Mouse (Mus musculus): Measurements from ENCODE around the gene Fads3.

Fads3 gene

DNA sequence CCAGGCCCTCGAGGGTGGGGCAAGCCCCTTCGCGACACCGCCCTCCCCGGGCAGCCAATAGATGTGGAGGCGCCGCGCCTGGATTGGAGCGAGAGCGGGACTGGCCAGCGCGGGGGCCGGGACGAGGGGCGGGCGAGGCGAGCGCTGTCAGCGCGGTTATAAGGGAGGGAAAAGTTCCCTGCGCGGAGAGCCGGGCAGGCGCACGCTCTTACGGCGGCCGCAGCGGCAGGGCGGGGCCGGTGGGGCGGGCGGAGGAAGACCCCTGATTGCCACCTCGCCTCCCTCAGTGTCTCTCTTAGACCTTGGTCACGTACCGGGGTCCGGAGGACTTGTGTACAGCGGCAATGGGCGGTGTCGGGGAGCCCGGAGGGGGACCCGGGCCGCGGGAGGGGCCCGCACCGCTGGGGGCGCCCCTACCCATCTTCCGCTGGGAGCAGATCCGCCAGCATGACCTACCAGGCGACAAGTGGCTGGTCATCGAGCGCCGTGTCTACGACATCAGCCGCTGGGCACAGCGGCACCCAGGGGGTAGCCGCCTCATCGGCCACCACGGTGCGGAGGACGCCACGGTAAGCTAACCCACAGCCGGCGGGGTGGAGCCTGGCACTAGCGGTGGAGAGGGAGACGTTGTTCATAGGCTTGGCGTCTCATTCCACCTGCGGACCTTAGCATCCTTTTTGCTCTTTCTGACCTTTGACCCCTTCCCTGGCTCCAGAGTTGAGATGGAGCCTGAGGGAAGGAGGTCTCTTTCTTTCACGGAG is at the start of gene Fads3:
TSS of gene Fads3 (plus strand) at position 182 of the 761 bp plus-strand sequence.
- peak; percentile 75 for DNase-seq

DNA sequence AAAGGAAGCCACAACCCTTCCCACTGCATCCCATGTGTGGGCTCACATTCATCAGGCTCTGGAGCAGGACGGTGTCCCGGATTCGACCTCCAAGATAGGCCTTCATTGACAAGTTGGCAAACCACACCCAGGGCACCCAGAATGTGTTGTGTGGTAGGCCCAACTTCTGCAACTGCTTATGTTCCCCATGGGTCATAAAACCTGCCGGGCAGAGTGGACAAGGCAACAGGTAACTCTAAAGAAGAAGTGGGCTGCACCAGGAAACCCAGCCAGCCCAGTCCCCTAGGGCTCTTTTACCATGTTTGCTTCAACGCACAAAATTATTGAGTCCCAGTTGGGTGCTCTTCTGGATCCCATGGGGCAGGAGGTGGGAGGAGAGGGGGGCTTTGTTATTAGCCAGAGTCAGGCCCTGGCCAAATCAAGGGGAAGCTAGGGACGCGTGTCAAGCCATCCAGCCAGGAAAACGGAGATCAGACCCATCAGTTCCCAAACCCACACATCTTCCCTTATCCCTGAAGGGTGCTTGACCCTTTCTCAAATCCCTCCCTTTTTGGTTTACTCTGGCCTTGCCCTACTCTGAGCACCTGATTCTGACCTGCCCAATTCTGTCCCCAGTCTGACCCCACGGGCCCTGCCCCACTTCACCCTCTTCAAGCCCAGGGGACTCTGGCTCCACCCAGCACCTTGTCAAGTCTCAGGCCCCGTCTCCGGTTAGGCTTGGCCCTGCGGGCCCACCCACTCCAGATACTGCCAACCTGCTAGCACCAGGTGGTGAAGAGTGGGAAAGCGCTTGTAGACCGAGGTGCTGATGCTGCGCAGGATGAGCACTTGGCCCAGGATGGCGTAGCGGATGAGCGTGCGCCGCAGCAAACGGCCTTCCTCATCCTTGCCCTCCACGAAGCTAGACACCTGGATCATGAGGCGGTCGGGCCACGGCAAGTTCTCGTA is 49.1 kb upstream of the Fads3 start:
- DNase-seq: peak; percentile 25

DNA sequence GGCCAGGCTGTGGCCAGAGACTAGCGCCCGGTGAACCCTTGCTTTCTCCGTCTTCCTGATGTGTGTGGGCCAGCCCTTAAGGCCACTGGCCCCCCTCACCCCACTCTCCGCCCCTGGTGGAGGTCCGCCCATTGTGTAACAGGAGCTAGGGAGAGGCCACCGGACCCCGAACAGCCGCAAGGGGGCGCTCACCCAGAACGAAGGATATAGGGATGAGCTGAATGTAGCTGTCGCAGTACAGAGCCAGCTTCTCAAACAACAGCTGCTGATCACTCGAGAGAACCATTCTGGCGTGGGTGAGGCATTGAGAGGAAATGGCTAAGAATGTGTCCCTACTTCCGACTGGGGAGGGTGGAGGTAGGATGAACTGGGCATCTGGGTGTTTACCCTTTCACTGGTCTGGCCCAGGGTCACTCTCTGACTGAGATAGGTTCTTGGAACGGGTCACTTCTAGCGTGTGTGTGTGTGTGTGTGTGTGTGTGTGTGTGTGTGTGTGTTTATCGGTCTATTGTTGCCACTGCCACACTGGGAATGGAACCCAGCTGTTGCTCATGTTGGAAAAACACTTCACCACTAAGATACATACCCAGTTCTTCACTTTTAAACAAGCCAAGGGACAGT is 48.2 kb upstream of the Fads3 start:
- peak; percentile 92 for DNase-seq

DNA sequence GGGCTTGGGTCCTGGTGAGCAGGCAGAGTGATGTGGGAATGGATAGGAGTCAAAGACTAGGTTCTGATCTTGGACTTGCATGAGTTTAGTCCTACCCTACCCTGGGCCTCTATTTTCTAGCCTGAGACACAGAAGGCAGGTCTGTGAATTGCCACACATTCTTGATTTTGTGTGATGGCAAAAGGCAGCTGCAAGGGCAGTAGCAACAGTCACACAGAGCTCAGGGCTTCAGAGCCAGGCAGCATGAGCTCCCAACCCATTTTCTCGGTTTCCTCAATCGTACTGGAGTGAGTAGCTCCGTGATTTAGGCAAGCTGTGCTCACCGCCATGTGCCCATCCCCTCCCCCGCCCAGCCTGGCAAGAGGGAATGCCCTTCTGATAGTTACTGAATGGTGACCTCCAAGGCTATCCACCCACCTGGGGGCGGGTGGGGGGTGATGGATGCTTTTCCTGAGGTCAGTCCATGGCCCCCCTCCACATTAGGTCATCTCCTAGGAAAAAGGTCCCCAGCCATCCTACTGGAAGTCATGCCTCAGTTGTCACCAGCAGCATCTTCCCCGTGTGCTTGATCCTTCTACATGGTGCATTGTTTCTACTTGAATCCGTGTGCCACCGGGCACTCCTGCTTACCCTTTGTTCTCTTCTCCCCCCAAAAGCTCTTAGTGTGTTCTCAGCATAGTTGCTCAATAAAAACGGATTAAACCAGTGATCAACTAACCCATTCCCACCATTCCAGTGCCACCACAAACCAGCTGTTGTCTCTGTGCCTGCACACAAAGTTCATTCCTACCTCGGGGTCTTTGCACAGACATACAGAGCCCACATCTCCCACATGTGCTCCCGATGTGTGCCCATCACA is 43.9 kb upstream of the Fads3 start:
- no peak for DNase-seq

DNA sequence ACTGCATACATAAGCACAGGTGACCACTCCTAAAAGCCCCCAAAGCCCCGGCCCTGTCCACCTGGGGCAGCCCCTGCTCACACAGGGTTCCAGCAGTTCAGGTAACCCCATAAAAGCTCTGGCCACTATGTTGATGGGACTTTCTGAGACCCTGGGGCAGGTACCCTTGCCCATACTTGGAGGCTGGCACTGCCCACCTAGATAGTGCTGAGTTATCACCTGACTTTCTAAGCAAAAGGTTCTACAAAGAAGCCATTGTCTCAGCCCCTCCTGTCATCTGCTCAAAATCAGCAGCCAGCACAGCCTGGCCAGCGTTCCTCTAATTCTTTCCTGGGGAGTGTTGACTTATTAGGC is 43.3 kb upstream of the Fads3 start:
- no peak for DNase-seq

DNA sequence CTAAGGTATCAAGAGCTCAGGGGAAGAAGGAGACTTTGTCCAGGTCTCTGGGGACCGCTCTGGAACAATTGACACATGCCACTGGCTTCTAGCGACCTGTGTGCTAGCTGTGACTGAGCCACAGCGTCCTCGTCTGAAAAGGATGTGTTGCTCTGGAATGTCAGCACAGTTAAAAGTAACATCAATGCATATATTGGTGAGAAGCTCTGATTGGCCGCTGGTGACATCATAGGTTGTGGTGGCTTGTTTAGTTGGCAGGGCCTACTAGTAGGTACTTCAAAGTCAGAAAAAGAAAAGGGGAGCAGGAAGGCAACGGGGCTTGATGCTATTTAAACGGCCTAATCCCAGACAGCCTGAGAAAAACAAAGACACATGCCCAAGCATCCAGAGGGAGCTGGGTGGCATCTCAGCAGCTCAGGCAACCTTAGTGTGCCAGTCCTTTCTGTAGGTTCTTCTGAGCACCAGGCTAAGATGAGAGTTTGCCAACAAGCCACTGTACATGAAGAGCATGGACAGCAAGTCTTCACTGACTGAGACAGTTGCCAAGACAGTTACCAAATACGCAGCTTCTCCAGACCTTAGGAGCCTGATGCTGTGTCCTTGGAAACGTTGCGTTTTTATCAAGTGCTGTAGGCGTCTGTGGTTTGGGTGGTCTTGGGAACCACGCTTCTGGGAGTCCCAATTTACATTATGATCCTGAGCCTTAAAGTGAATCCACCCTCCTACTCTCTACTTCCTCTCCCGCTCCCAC is 42.5 kb upstream of the Fads3 start:
- no peak for DNase-seq

DNA sequence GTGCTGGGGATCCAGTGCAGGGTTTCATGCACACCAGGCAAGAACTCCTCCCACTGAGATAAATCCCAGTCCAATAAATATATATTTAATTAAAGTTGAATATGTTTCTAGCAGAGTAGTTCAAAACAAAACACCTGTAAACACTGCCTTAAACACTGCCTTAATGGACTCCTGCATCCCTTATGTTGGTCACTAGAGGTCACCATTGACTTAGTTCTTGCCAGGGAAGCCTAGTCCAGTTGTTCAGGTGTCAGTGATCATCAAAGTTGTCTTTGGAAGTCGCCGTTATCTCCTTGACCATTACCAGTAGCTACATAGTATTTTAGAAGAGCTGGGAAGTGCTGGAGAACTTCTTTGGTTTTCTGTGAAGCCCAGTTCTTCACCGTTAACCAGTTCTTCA is 41.0 kb upstream of the Fads3 start:
- DNase-seq: no peak

DNA sequence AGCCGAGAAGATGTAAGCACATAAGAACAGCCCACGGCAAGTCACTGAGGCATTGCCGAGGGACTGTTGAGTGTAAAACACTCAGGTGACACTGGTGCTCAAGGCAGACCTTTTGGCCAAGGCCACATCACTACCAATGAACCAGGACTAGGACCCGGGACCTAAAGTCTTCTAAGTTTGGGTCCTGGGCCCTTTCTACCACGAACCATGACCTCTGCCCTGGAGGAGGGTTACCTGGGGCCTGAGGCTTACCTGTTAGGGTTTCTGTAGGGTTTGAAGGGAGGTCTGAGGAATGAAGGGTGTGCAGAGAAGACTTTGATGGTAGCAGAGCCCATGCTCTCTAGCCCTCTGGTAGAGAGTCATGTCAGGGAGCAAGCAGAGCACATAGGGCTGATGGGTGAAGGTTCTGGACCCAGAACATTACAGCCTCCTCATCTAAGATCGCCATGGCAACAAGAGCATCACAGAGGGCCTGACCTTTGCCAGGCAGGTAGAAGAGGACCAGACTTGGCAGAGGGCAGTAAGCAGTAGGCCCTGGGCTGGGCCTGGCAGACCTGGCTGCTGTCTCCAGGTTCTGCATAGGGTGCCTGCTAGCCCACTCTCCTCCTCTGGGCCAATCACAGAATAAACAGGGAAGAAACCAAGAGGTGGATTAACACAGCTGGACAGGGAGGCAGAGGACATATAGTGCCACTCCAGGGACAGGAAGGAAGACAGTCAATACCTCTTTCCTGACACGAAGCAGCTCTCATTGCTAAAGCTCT is 40.0 kb upstream of the Fads3 start, which contains the start of the genes Best1 and Rab3il1:
TSS of gene Best1 (minus strand) at position 428 of the 764 bp plus-strand sequence.
TSS of gene Rab3il1 (plus strand) at position 464 of the 764 bp plus-strand sequence.
- DNase-seq: no peak

DNA sequence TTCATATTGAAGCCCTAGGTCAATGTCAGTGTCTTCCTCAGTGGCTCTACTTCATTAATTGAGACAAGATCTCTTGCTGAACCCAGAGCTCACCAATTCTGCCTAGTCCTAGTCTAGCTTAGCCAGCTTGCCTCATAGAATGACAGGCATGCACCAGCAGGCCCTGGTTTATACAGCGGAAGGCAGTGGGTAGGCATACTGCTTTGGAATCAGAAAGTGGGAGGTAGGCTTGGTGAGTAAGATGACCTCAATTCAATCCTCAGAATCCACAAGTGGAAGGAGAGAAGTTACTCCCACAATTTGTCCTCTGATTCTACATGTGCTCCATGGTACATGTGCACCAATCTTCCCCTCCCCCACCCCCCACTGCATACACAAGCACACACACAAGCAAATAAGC is 37.7 kb upstream of the Fads3 start:
- DNase-seq: no peak

DNA sequence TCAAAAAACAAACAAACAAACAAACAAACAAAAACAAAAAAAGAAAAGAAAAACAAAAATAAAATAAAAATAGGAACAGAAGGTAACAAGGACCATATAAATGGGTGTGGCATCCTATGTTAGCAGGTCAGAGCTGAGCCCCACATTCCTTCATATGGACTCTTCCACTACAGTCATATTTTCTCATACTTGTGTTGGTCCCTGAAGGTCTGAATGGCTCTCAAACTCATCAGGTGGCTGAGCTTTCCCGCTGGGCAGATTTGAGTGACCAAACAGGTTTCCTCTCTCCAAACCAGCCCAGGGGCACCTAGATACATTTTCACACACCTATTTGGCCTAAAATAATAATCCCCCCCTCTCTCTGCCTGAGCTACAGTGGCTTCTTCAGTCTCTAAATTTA is 30.0 kb upstream of the Fads3 start:
- no peak for DNase-seq

DNA sequence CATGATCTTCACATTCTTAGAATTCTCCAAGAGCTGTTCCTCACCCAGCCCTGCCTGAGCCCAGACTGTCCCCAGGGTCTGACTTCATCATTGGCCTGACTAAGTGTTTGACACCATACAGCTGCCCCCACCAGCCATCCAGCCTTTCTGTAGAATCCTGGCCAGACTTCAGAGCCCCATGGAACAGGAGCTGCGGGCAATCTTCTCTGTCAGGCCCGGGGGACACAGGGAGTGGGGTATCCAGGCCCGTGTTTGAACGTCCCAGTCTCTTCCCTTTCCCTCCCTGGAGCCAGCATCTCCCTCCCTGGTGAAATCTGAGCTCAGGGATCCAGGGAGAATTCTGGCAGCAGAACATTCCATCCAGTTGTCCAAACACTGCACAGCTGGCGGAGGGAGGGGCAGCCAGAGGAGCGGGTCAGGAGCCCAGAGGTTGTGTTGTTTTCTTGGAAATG is 28.5 kb upstream of the Fads3 start:
- no peak for DNase-seq

DNA sequence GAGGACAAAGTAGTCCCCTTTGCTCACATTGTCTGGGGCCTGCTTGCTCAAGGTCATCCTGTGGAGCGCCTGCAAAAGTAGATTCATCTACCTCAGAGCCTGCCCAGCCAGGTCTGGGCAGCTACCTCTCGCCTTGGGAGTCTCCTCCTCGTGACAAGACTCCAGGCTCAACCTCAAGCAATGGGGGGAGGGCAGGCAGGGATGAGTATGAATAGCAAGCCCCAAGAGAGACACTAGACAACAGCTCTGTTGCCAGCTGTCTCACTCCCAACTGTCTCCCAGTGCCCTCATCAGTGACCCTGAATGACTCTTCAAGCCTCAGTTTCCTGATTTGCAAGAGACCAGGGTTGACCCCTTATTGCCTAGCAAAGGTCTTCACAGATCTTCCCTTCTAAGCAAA is 28.0 kb upstream of the Fads3 start:
- DNase-seq: no peak

DNA sequence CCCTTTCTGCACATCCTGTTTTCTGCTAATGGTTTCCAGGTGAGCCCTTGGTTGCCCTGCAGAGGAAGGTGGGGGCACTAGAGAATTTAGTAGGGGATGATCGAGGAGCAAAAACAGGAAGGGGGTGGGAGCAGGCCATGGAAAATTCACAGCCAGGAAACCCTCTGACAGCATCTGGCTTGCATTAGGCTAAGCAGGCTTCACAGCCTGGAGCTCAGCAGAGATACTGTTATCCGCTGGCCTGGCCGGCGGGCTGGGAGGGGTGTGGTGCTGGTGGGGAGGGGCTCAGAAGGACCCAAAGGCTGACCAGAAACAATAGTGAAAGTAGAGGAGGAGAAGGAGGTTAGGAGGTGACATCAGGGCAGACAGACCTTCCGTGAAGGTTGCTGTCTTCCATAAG is 27.5 kb upstream of the Fads3 start:
- DNase-seq: no peak

DNA sequence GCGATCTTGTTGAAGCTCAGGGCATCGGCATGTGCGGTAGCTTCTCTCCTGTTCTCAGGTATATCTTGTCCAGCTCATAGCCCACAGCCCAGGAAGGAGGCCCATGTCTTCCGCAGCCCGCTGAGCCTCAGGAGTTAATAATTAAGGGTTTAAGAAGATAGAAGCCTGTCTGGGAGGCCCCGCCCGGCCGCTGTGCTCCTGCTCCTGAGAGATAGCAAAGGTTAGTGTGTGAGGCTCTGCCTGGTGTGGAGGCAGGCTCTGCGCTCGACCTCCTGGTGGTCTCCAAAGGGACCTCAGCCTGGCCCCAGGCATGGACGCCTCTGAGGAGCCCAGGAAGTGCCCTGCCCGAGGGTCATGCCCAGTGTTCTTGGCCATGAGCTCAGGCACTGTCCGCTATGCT is 26.5 kb upstream of the Fads3 start:
- DNase-seq: no peak

DNA sequence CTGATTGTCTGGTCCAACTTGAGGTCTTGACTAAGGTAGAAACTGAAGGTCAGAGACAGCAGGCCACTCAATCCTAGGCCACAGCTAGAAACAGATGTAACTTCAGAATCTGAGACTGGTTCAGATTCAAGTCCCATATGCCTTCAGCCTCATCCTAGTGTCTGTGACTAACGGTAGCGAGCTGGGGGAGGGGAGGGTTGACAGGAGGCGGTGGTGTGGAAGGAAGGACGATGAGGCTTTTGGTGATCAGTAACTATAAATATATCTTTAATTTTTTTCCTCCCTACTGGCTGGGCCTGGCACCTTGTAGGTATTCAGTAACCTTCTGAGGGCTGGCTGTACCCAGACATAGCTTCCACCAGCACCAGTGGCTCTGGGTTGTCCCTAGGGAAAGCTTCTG is 25.9 kb upstream of the Fads3 start:
- DNase-seq: no peak

DNA sequence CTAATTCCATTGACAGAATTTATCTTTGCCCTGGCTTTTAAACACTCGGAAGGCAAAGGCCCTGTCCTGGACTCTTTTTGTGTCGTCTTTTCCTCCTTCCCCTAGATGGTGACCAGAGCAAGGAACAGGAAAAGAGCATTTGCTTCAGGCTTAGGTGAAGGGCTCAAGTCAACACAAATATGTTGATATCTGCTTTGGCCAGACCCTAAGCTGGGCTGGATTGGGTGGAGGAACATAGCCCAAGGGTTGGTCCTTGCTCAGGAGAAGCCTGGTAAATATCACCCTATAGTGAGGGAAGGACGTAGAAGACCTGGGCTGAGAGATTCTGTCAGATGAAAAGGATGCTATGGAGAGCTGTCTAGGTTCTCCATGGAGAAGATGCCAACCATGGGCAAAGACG is 25.2 kb upstream of the Fads3 start:
- DNase-seq: no peak

DNA sequence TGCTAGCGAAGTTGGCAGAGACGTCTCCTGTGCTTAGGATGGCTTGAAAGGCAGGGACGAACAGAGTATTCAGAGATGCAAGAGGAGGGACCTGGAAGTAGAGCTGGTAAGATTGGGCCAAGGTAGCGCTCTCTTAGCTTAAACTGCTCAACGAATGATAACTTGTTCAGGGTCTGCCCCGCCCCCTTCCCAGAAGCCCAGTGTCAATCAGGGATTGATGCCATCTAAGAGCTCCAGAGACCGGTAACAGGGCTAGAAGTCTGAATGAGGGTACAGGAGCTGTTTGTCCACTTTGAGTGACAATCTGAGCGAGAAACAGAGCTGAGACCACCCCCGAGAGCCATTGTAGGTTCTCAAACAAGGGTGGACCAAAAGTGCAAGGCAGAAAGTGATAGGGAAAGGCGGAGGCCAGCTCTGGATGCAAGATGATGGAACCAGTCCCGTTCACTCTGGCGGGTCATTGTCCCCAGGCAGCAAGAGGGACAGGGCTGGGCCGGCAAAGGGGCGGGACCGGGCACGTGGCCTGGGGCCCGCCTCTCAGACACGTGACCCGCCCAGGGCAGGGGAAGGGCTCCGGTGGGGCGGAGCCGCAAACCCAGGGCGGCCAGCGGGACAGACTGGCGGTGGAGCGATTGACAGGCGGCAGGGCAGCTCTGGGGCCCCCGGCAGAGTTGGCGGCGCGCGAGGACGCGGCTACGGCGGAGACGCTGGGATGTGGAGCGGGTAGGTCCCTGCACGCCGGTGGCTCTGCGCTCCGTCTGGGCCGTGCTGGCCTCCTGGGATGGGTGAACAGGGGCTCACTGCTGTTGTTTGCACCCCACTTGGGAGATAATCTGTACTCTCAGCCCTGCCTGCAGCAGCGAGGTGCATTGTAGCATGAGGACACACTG is 23.5 kb upstream of the Fads3 start:
- peak; percentile 70 for DNase-seq

DNA sequence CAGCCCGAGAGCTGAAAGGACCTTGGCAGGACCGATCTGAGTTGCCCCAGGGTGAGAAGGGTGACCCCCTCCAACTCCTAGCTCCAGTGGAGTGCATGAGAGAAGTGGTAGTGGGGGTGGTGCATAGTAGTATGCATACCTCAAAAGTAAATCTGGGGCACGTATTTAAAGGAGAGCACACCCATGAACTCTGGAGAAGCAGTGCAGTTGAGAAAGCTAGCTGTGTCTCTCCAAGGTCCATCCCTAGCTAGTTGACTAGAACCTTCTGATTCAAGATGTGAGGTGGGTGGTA is 22.9 kb upstream of the Fads3 start:
- DNase-seq: no peak

DNA sequence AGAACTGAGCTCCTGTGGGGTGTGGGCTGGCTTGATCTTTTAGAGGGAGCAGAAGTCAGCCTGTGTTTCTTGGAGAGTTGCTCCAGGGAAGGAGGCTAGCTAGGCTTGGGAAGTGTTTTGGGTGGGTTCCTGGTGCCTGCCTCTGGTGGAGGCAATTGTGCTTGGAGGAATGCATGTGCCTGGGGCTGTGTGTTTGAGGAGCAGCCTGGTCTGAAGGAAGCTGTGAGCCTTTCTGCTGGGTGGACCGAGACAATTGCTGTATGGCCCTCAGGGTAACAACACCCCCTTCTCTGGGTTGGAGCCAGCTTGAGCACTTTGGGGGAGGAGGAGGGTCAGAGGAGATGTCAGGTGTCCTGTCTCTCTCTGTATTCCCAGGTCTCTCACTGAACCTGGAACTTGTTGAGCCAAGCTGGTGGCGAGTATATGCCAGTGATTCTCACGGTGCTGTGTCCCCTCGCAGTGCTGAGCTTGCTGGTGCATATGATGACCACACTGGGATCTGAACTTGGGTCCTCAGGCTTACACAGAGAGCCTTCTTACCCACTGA is 22.1 kb upstream of the Fads3 start:
- no peak for DNase-seq

DNA sequence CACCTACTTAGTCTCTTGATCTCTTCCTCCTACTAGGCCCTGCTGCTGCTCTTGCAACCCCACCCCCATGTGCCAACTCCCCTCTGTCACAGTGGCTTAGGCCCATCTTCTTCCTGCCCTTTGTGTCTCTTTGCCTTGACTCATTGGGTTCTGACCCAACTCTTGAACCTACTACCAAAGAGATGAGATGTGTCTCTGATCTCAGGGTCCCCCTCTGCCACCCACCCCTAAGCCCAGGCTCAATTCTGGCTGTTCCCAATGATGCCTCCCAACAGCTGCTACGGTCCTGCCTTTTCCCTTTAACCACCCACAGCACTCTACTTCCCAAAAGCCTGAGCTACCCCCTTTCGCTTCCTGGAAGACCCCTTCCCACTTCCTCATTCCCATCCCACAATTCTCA is 19.4 kb upstream of the Fads3 start:
- no peak for DNase-seq

All from right cerebral cortex, postnatal 4 days (tissue).